ENCODE assay signal across 19 mouse cellular contexts in the genomic region with DNA sequence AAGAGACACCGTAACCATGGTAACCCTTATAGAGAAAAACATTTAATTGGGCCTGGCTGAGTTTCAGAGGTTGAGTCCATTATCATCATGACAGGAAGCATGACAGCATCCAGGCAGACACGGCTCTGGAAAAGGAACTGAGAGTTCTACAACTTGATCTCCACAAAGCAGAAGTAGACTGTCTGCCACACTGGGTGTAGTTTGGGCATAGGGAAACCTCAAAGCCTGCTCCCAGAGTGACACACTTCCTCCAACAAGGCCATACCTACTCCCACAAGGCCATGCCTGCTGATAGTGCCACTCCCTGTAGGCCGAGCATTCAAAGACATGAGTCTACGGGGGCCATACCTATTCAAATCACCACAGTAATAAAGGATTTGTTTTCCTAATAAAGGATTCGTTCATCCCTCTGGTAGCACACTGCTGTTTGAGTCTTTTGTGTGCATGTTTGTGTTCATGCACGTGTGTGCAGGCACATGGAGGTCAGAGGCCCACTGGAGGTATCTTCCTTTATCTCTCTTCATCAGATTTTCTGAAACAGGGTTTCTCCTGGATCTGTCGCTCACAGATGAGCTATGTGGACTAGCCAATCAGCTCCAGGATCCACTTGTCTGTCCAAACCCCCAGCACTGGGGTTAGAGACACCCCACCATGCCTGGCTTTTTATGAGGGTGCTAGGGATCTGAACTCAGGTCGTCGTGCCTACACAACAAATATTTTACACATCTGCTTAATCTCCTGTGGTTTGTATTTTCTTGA. TPM values are rescaled to one million over a fixed set of nuclear protein-coding genes. Genes with fewer than 3 reads are reported as not detected.
A peak's percentile ranks its signal among the peaks of the same experiment; 100 is the strongest.
DNase-seq lines count a peak whose midpoint lies in the region; ATAC-seq and TF ChIP-seq lines count a peak whose summit lies in the region.
"Had no signal": no experiment of that assay in that cellular context is flagged by ENCODE, and none has a peak within 500 bp of the region (broad histone marks: within the 10 kb centered on the region; RNA-seq: fewer than 3 reads in every experiment).

No protein-coding gene starts in this region.

- no peak for TF ChIP-seq EP300 in liver, postnatal 0 days (IDR thresholded peaks at IDR 0.05; ENCODE audit: low read depth)

- peaks cover 12% of the 10 kb centered on the region for H3K4me1 ChIP-seq in spleen, adult 2 months (ENCODE audit: control insufficient read depth, insufficient read depth, insufficient read length)
- H3K4me1 ChIP-seq in liver, postnatal 0 days (ENCODE audit: insufficient read depth): peaks cover 16% of the 10 kb centered on the region
- H3K4me1 ChIP-seq in midbrain, embryonic 10.5 days: peaks cover 9% of the 10 kb centered on the region
- H3K4me1 ChIP-seq in kidney, embryonic 15.5 days: peaks cover 34% of the 10 kb centered on the region
- H3K4me1 ChIP-seq: hindbrain, embryonic 12.5 days; midbrain, embryonic 15.5 days had no signal

- peak; percentile 46 for ATAC-seq in liver, postnatal 0 days
- ATAC-seq in kidney, embryonic 15.5 days (replicated peaks; ENCODE audit: low FRiP score): no peak
- ATAC-seq: activated CD4-positive, CD25-positive, alpha-beta regulatory T cell, adult 4 months; midbrain, embryonic 15.5 days had no signal

- no peak for TF ChIP-seq POLR2A in spleen, adult 2 months (IDR thresholded peaks at IDR 0.05; ENCODE audit: low read depth, low read length)

- 75% methylated on average over 9 of the region's 9 CpGs for WGBS in spleen, adult 2 months
- 69% methylated on average over 9 of the region's 9 CpGs for WGBS in liver, postnatal 0 days (ENCODE audit: insufficient replicate concordance)
- 88% methylated on average over 9 of the region's 9 CpGs for WGBS in midbrain, embryonic 10.5 days
- WGBS in kidney, embryonic 15.5 days: 88% methylated on average over 9 of the region's 9 CpGs

- peak in 1 of 2 experiments; percentile 56 for DNase-seq in spleen, adult 2 months (ENCODE audit: low read depth in 1 of 2, low spot score in 2 of 2)
- no peak for DNase-seq in spleen, adult 12 weeks (ENCODE audit: low spot score)
- peak; percentile 29 for DNase-seq in c-Kit-positive CD71-positive TER-119-negative erythroid progenitor cells, embryonic 14.5 days (ENCODE audit: low read depth)
- peak; percentile 26 for DNase-seq in liver, postnatal 0 days
- DNase-seq in splenic B cell, adult 2 months (ENCODE audit: low read depth, low spot score): peak; percentile 81
- DNase-seq in heart, postnatal 14 days: no peak
- no peak for DNase-seq in midbrain, embryonic 10.5 days (ENCODE audit: low spot score)
- DNase-seq: cerebellum, adult 11-12 months; layer of hippocampus, adult 9-11 months; thymus, postnatal 14 days had no signal

- peak overlapping the region; percentile 15; the same call in 1 of the 2 replicates for H3K27ac ChIP-seq in spleen, adult 2 months (ENCODE audit: insufficient read depth, low read length)
- peak overlapping the region; percentile 78; the same call in 1 of the 2 replicates for H3K27ac ChIP-seq in liver, postnatal 0 days (ENCODE audit: low read depth)
- H3K27ac ChIP-seq in midbrain, embryonic 10.5 days (replicated peaks): no peak overlapping the region
- H3K27ac ChIP-seq in kidney, embryonic 15.5 days: no peak overlapping the region
- H3K27ac ChIP-seq: embryonic facial prominence, embryonic 15.5 days; heart, embryonic 15.5 days; hindbrain, embryonic 12.5 days; kidney, postnatal 0 days; midbrain, embryonic 15.5 days; neural tube, embryonic 12.5 days had no signal

- no peak overlapping the region for H3K9ac ChIP-seq in liver, postnatal 0 days (replicated peaks)
- H3K9ac ChIP-seq in kidney, embryonic 15.5 days: no peak overlapping the region
- H3K9ac ChIP-seq: embryonic facial prominence, embryonic 15.5 days; heart, embryonic 15.5 days; hindbrain, embryonic 12.5 days; lung, embryonic 14.5 days; midbrain, embryonic 15.5 days; neural tube, embryonic 12.5 days had no signal

- intact Hi-C loops in heart, postnatal 14 days (cut with DNase I): no loop called here

- H3K4me2 ChIP-seq in liver, postnatal 0 days (ENCODE audit: low read depth, low read length): no peak overlapping the region
- no peak overlapping the region for H3K4me2 ChIP-seq in kidney, embryonic 15.5 days
- H3K4me2 ChIP-seq: embryonic facial prominence, embryonic 15.5 days; heart, embryonic 15.5 days; hindbrain, embryonic 12.5 days; lung, embryonic 14.5 days; midbrain, embryonic 15.5 days; neural tube, embryonic 12.5 days had no signal

- H3K4me3 ChIP-seq in spleen, adult 2 months (ENCODE audit: extremely low read depth, insufficient read depth, insufficient read length): no peak overlapping the region
- H3K4me3 ChIP-seq in liver, postnatal 0 days (ENCODE audit: low read depth, low read length): no peak overlapping the region
- H3K4me3 ChIP-seq in midbrain, embryonic 10.5 days: no peak overlapping the region
- H3K4me3 ChIP-seq in kidney, embryonic 15.5 days (replicated peaks): no peak overlapping the region
- H3K4me3 ChIP-seq: embryonic facial prominence, embryonic 15.5 days; heart, embryonic 15.5 days; hindbrain, embryonic 12.5 days; midbrain, embryonic 15.5 days; neural tube, embryonic 12.5 days had no signal

- TF ChIP-seq CTCF in spleen, adult 2 months (IDR thresholded peaks at IDR 0.05; ENCODE audit: extremely low read depth, insufficient read depth, insufficient read length, insufficient replicate concordance): no peak
- no peak for TF ChIP-seq CTCF in liver, postnatal 0 days (IDR thresholded peaks at IDR 0.05; ENCODE audit: low read depth)

- no peaks in the 10 kb centered on the region for H3K36me3 ChIP-seq in spleen, adult 2 months (ENCODE audit: control insufficient read depth, insufficient read depth, low read length)
- H3K36me3 ChIP-seq in liver, postnatal 0 days (replicated peaks; ENCODE audit: insufficient read depth, low read length): no peaks in the 10 kb centered on the region
- no peaks in the 10 kb centered on the region; the same call in 1 of the 2 replicates for H3K36me3 ChIP-seq in splenic B cell, adult 2 months (ENCODE audit: control insufficient read depth, insufficient read depth, low read length, poor library complexity, severe bottlenecking)
- peaks cover 7% of the 10 kb centered on the region for H3K36me3 ChIP-seq in midbrain, embryonic 10.5 days
- H3K36me3 ChIP-seq in kidney, embryonic 15.5 days: peaks cover 5% of the 10 kb centered on the region
- H3K36me3 ChIP-seq: heart, embryonic 15.5 days; midbrain, embryonic 15.5 days had no signal

- H3K9me3 ChIP-seq in liver, postnatal 0 days (ENCODE audit: low read length): no peaks in the 10 kb centered on the region
- no peaks in the 10 kb centered on the region for H3K9me3 ChIP-seq in midbrain, embryonic 10.5 days (replicated peaks)
- no peaks in the 10 kb centered on the region for H3K9me3 ChIP-seq in kidney, embryonic 15.5 days (replicated peaks)
- H3K9me3 ChIP-seq: embryonic facial prominence, embryonic 15.5 days; heart, embryonic 15.5 days; hindbrain, embryonic 12.5 days; midbrain, embryonic 15.5 days; neural tube, embryonic 12.5 days had no signal

- H3K27me3 ChIP-seq in spleen, adult 2 months (ENCODE audit: control insufficient read depth, insufficient read depth, low read length): no peaks in the 10 kb centered on the region
- H3K27me3 ChIP-seq in liver, postnatal 0 days (ENCODE audit: insufficient read depth, low read length): no peaks in the 10 kb centered on the region
- no peaks in the 10 kb centered on the region for H3K27me3 ChIP-seq in splenic B cell, adult 2 months (ENCODE audit: control insufficient read depth, insufficient read depth, low read length, poor library complexity, severe bottlenecking)
- no peaks in the 10 kb centered on the region for H3K27me3 ChIP-seq in midbrain, embryonic 10.5 days (ENCODE audit: low read depth, poor library complexity, severe bottlenecking)
- no peaks in the 10 kb centered on the region for H3K27me3 ChIP-seq in kidney, embryonic 15.5 days
- H3K27me3 ChIP-seq: embryonic facial prominence, embryonic 15.5 days; heart, embryonic 15.5 days; hindbrain, embryonic 12.5 days; midbrain, embryonic 15.5 days; neural tube, embryonic 12.5 days had no signal

RNA-seq across cellular contexts. Expression of a gene that starts 14.7 kb away (rescaled TPM):
- 12.3 and 14.3 TPM in 2 replicates for polyA plus RNA-seq in spleen, adult 2 months (2012; rRNA removed)
- polyA plus RNA-seq in liver, postnatal 0 days (2015; fragmentation: Nextera tagmentation; extraction: Ambion mirVana): 21.4 and 25.7 TPM in 2 replicates
- total RNA-seq in heart, postnatal 14 days (2021): 10 to 100 TPM; 22.0 to 29.0 TPM
- polyA plus RNA-seq in midbrain, embryonic 10.5 days (2016; fragmentation: Nextera tagmentation; extraction: Ambion mirVana): 71.1 and 72.8 TPM in 2 replicates
- polyA plus RNA-seq in kidney, embryonic 15.5 days (2015; fragmentation: Nextera tagmentation; extraction: Ambion mirVana): 74.4 and 76.7 TPM in 2 replicates

RNA-seq across cellular contexts. Expression of a gene that starts 30.2 kb away (rescaled TPM):
- polyA plus RNA-seq in spleen, adult 2 months (2012; rRNA removed): 1.5 and 1.7 TPM in 2 replicates
- 0.45 and 0.51 TPM in 2 replicates for polyA plus RNA-seq in liver, postnatal 0 days (2015; fragmentation: Nextera tagmentation; extraction: Ambion mirVana)
- 1 to 10 TPM in 1 of 2 experiments, under 1 TPM in 1; 0.88 to 1.6 TPM for total RNA-seq in heart, postnatal 14 days (2021)
- polyA plus RNA-seq in midbrain, embryonic 10.5 days (2016; fragmentation: Nextera tagmentation; extraction: Ambion mirVana): 4.8 and 4.9 TPM in 2 replicates
- 3.7 and 5.5 TPM in 2 replicates for polyA plus RNA-seq in kidney, embryonic 15.5 days (2015; fragmentation: Nextera tagmentation; extraction: Ambion mirVana)

RNA-seq across cellular contexts. Expression of a gene that starts 36.8 kb away (rescaled TPM):
- polyA plus RNA-seq in spleen, adult 2 months (2012; rRNA removed): 0.46 and 0.48 TPM in 2 replicates
- polyA plus RNA-seq in liver, postnatal 0 days (2015; fragmentation: Nextera tagmentation; extraction: Ambion mirVana): 16.3 and 17.7 TPM in 2 replicates
- 1 to 10 TPM; 2.4 to 4.1 TPM for total RNA-seq in heart, postnatal 14 days (2021)
- 65.6 and 66.2 TPM in 2 replicates for polyA plus RNA-seq in midbrain, embryonic 10.5 days (2016; fragmentation: Nextera tagmentation; extraction: Ambion mirVana)
- polyA plus RNA-seq in kidney, embryonic 15.5 days (2015; fragmentation: Nextera tagmentation; extraction: Ambion mirVana): 52.3 TPM in 2 replicates

Comparison
In these comparisons a context has a peak if more than half of its experiments do, and no peak if none do; other contexts are left out.
1. DNase-seq: peak in c-Kit-positive CD71-positive TER-119-negative erythroid progenitor cells, embryonic 14.5 days (single experiment), liver, postnatal 0 days (single experiment) and splenic B cell, adult 2 months (single experiment); none in spleen, adult 12 weeks (single experiment), heart, postnatal 14 days (0 of 2) and midbrain, embryonic 10.5 days (single experiment).
2. H3K27ac ChIP-seq: peak in spleen, adult 2 months (single experiment) and liver, postnatal 0 days (single experiment); none in midbrain, embryonic 10.5 days (single experiment) and kidney, embryonic 15.5 days (single experiment).
3. RNA of a gene that starts 36.8 kb away (polyA plus RNA-seq): 65.6 to 66.2 TPM in midbrain, embryonic 10.5 days, 52.3 TPM in kidney, embryonic 15.5 days and 16.3 to 17.7 TPM in liver, postnatal 0 days; 0.46 to 0.48 TPM in spleen, adult 2 months; every median in the first group is over 10 times any median in the second.